Mouse (Mus musculus): ENCODE results near the gene Zswim2. TPM values are rescaled to one million over a fixed set of nuclear protein-coding genes. Genes with fewer than 3 reads are reported as not detected.
"Not testable (repeated sequence)": the region's sequence is repeated elsewhere in the genome, so short reads cannot be mapped to it uniquely, and the experiment has no call there.

Gene Zswim2
- not detected in 2 replicates for polyA plus RNA-seq (2016; fragmentation: Nextera tagmentation; extraction: Ambion mirVana)

DNA sequence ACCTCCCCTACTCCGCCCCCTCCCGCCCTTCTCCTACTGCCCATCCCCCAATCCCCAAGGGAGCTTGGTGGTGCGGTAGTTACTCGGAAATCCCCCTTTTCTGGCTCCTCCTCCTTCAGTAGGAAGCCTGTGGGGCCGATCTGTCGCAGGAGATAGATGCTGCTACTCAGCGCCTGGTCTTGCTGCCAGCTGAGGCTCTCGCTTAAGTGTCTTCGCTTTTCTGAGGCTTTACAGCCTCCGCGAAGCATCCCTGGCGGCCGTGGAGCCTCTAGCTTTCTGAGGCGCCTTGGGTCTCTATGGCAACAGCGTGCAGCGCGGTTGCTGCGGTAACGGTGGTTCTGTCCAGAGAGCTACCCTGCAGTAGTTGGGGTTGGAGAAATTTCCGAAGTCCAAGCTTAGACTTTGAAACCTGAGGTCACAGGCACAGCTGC lies at the start of gene Zswim2:
Gene Zswim2 (minus strand): TSS at position 298 of the 431 bp plus-strand sequence.
- Histone ChIP-seq H3K27me3 (ENCODE audit: low read depth, poor library complexity, severe bottlenecking) (no peaks in the 10 kb centered on the region), H3K4me3 (peak within 1 kb of the TSS; percentile 51), H3K27ac (no peak within 1 kb of the TSS), H3K4me1 (peaks cover 8% of the 10 kb centered on the region), H3K36me3 (no peaks in the 10 kb centered on the region), H3K9me3 (replicated peaks) (no peaks in the 10 kb centered on the region)
- under 1% methylated on average over 20 of the region's 20 CpGs for WGBS
- peak; percentile 80 for DNase-seq (ENCODE audit: low spot score)

DNA sequence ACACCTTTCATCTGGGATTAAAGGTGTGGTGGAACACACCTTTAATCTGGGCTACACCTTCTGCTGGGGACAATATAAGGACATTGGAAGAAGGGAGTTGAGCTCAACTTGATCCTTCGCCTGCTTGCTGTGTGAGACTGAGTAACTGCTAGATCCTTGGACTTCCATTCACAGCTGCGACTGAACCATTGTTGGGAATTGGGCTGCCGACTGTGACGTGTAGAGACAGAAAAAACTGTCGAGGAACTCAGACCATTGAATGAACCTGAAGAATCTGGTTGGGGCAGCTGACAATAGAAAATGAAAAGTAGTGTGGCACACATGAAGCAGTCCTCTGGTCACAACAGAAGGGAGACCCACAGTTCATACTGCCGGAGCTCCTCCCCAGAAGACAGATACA lies 49.2 kb upstream of the Zswim2 start, which contains the start of gene Gm13691:
Gene Gm13691 (plus strand): TSS at position 301 of the 400 bp plus-strand sequence.
- not testable (repeated sequence) for H3K36me3 ChIP-seq; H3K27me3 ChIP-seq (ENCODE audit: low read depth, poor library complexity, severe bottlenecking); H3K27ac ChIP-seq; H3K4me3 ChIP-seq; H3K4me1 ChIP-seq; H3K9me3 ChIP-seq (replicated peaks); DNase-seq (ENCODE audit: low spot score)
- no CpG with 5 or more reads among the region's 6 CpGs for WGBS

- not testable (repeated sequence) for DNase-seq (ENCODE audit: low spot score); H3K4me3 ChIP-seq; H3K9me3 ChIP-seq (replicated peaks); H3K4me1 ChIP-seq; H3K27ac ChIP-seq; H3K36me3 ChIP-seq; H3K27me3 ChIP-seq (ENCODE audit: low read depth, poor library complexity, severe bottlenecking)
- no CpG with 5 or more reads among the region's 6 CpGs for WGBS
Observed at GRCm38 (mm10) chr2:83984443-83984842, 43.4 kb upstream of the Zswim2 start, which contains the start of gene Gm13697. TSS of gene Gm13697 (plus strand) at chr2:83984743.

DNA sequence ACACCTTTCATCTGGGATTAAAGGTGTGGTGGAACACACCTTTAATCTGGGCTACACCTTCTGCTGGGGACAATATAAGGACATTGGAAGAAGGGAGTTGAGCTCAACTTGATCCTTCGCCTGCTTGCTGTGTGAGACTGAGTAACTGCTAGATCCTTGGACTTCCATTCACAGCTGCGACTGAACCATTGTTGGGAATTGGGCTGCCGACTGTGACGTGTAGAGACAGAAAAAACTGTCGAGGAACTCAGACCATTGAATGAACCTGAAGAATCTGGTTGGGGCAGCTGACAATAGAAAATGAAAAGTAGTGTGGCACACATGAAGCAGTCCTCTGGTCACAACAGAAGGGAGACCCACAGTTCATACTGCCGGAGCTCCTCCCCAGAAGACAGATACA lies 37.6 kb upstream of the Zswim2 start, which contains the start of gene Gm13694:
Gene Gm13694 (plus strand): TSS at position 301 of the 400 bp plus-strand sequence.
- WGBS = no CpG with 5 or more reads among the region's 6 CpGs
- H3K36me3 ChIP-seq; H3K9me3 ChIP-seq (replicated peaks); DNase-seq (ENCODE audit: low spot score); H3K27ac ChIP-seq; H3K4me1 ChIP-seq; H3K4me3 ChIP-seq; H3K27me3 ChIP-seq (ENCODE audit: low read depth, poor library complexity, severe bottlenecking): not testable (repeated sequence)

- no CpG with 5 or more reads among the region's 6 CpGs for WGBS
- H3K4me3 ChIP-seq; H3K9me3 ChIP-seq (replicated peaks); H3K27ac ChIP-seq; H3K27me3 ChIP-seq (ENCODE audit: low read depth, poor library complexity, severe bottlenecking); H3K36me3 ChIP-seq; DNase-seq (ENCODE audit: low spot score); H3K4me1 ChIP-seq: not testable (repeated sequence)
Observed at GRCm38 (mm10) chr2:83972823-83973222, 31.8 kb upstream of the Zswim2 start, which contains the start of gene Gm13696. TSS of gene Gm13696 (plus strand) at chr2:83973123.

- H3K4me1 ChIP-seq; H3K36me3 ChIP-seq; H3K4me3 ChIP-seq; DNase-seq (ENCODE audit: low spot score); H3K27ac ChIP-seq; H3K27me3 ChIP-seq (ENCODE audit: low read depth, poor library complexity, severe bottlenecking); H3K9me3 ChIP-seq (replicated peaks): not testable (repeated sequence)
- WGBS = no CpG with 5 or more reads among the region's 6 CpGs
Observed at GRCm38 (mm10) chr2:83967013-83967412, 26.0 kb upstream of the Zswim2 start, which contains the start of gene Gm13695. TSS of gene Gm13695 (plus strand) at chr2:83967313.

GRCm38 (mm10) chr2:83961203-83961602 lies 20.2 kb upstream of the Zswim2 start, which contains the start of gene Gm13693:
TSS of gene Gm13693 (plus strand) at chr2:83961503.
- H3K9me3 ChIP-seq (replicated peaks); H3K4me1 ChIP-seq; H3K36me3 ChIP-seq; H3K27me3 ChIP-seq (ENCODE audit: low read depth, poor library complexity, severe bottlenecking); DNase-seq (ENCODE audit: low spot score); H3K27ac ChIP-seq; H3K4me3 ChIP-seq: not testable (repeated sequence)
- WGBS = no CpG with 5 or more reads among the region's 6 CpGs

- WGBS = no CpG with 5 or more reads among the region's 6 CpGs
- not testable (repeated sequence) for H3K27me3 ChIP-seq (ENCODE audit: low read depth, poor library complexity, severe bottlenecking); H3K4me3 ChIP-seq; DNase-seq (ENCODE audit: low spot score); H3K27ac ChIP-seq; H3K9me3 ChIP-seq (replicated peaks); H3K36me3 ChIP-seq; H3K4me1 ChIP-seq
Observed at GRCm38 (mm10) chr2:83955393-83955792, 14.4 kb upstream of the Zswim2 start, which contains the start of gene Gm13698. TSS of gene Gm13698 (plus strand) at chr2:83955693.

DNA sequence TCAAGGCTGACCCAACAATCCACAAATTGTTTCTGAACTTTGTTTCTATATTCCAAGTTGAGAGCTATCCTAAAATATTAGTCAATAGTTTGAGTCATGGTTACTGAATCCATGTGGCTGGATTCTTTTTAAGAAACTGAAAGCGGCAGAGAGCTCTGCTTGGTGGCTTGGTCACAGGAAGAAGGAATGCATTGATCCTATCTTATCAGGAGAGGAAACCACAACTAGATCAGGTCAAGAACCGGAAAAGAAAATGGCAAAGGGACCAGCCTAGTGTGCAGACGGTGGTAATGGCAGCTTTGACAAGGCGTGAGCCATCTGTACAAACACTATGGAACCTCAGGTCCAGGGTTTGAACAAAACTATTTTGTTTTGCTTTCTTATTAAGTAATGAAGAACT lies 764 bp upstream of the Zswim2 start:
- Histone ChIP-seq H3K36me3 (no peaks in the 10 kb centered on the region), H3K4me1 (peaks cover 10% of the 10 kb centered on the region), H3K9me3 (replicated peaks) (no peaks in the 10 kb centered on the region), H3K27ac (no peak overlapping the region), H3K27me3 (ENCODE audit: low read depth, poor library complexity, severe bottlenecking) (no peaks in the 10 kb centered on the region), H3K4me3 (no peak overlapping the region)
- 76% methylated on average over 4 of the region's 4 CpGs for WGBS
- DNase-seq (ENCODE audit: low spot score) = no peak

GRCm38 (mm10) chr2:83941378-83941777 lies 350 bp upstream of the Zswim2 start:
- WGBS = 65% methylated on average over 3 of the region's 3 CpGs
- peaks cover 10% of the 10 kb centered on the region for H3K4me1 ChIP-seq
- no peak for DNase-seq (ENCODE audit: low spot score)
- no peaks in the 10 kb centered on the region for H3K36me3 ChIP-seq
- H3K4me3 ChIP-seq = peak overlapping the region; percentile 51; the same call in 1 of the 2 replicates
- H3K27me3 ChIP-seq (ENCODE audit: low read depth, poor library complexity, severe bottlenecking) = no peaks in the 10 kb centered on the region
- H3K9me3 ChIP-seq (replicated peaks) = no peaks in the 10 kb centered on the region
- H3K27ac ChIP-seq = no peak overlapping the region

GRCm38 (mm10) chr2:83929478-83930088 lies 11.4 kb downstream of the Zswim2 start:
- H3K27me3 ChIP-seq (ENCODE audit: low read depth, poor library complexity, severe bottlenecking) = no peaks in the 10 kb centered on the region
- H3K27ac ChIP-seq = no peak overlapping the region
- H3K36me3 ChIP-seq = no peaks in the 10 kb centered on the region
- no peak overlapping the region for H3K4me3 ChIP-seq
- no peaks in the 10 kb centered on the region for H3K9me3 ChIP-seq (replicated peaks)
- no peak for DNase-seq (ENCODE audit: low spot score)
- peaks cover 7% of the 10 kb centered on the region for H3K4me1 ChIP-seq
- 60% methylated on average over 2 of the region's 2 CpGs for WGBS

DNA sequence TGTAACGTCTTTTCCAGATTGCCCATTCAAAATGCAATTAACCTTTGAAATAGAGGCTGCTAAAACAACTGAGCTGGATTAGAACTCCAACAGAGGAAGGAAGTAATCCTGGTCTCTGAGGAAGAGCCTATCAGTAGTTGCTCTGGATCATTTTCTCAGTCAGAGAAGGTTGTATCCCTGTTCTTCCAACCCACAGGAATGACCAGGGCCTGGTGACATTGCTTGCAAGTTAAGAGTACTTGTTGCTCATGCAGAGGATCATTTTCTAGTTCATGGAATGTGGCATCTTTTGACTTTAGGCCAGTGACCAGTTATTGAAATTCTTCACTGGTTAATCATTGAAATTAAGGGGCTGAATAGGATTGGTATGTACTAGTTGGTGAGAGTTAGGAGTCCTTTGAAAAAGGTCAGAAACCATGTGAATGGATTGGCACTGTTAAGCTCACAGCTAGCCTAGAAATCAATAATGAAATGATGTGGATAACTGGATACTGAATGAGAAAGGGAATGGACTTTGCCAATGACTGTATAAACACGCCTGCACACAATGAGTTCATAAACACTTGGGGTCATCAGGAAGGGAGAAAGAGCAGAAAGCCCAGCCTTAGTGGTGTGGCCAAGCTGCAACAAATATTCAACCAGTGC lies 39.0 kb downstream of the Zswim2 start:
- Histone ChIP-seq H3K27ac (no peak overlapping the region), H3K27me3 (ENCODE audit: low read depth, poor library complexity, severe bottlenecking) (no peaks in the 10 kb centered on the region), H3K36me3 (no peaks in the 10 kb centered on the region), H3K4me1 (no peaks in the 10 kb centered on the region), H3K4me3 (no peak overlapping the region), H3K9me3 (replicated peaks) (no peaks in the 10 kb centered on the region)
- DNase-seq (ENCODE audit: low spot score) = no peak
- WGBS = 79% methylated on average over 2 of the region's 2 CpGs

DNA sequence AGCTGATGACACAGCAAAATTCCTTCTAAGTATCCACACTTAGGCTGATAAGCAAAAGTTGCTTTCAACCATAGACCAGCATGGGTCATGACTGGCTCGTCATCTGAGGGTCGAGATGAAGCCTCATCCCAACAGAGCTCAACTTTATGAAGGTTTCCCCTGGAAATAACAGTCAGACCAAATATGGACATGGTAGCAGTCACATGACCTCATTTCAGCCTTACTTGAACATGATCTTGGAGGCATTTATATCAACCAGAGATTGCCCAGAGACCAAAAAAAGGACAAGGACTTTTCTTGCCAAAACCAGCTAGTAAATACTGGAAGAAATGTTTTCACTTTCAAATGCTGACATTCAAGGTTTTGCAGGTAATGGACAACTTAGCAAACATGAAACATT lies 47.3 kb downstream of the Zswim2 start:
- Histone ChIP-seq H3K4me3 (no peak overlapping the region), H3K36me3 (no peaks in the 10 kb centered on the region), H3K27me3 (ENCODE audit: low read depth, poor library complexity, severe bottlenecking) (no peaks in the 10 kb centered on the region), H3K9me3 (replicated peaks) (no peaks in the 10 kb centered on the region), H3K4me1 (no peaks in the 10 kb centered on the region), H3K27ac (no peak overlapping the region)
- no peak for DNase-seq (ENCODE audit: low spot score)
- 92% methylated on average over 2 of the region's 2 CpGs for WGBS

All from limb, embryonic 10.5 days (tissue).